Mouse (Mus musculus): ENCODE results near the gene Gm49510.
A peak's percentile ranks its signal among the peaks of the same experiment; 100 is the strongest.
"Not testable (repeated sequence)": the region's sequence is repeated elsewhere in the genome, so short reads cannot be mapped to it uniquely, and the experiment has no call there.

Gene Gm49510

GRCm38 (mm10) chr15:78877810-78878390 lies 21.6 kb upstream of the Gm49510 start:
- DNase-seq (ENCODE audit: low read depth, low spot score): no peak

GRCm38 (mm10) chr15:78878792-78879516 lies 20.5 kb upstream of the Gm49510 start:
- not testable (repeated sequence) for DNase-seq (ENCODE audit: low read depth, low spot score)

GRCm38 (mm10) chr15:78880432-78880831 lies 19.0 kb upstream of the Gm49510 start:
- no peak for DNase-seq (ENCODE audit: low read depth, low spot score)

GRCm38 (mm10) chr15:78881828-78882227 lies 17.6 kb upstream of the Gm49510 start:
- DNase-seq (ENCODE audit: low read depth, low spot score): no peak

GRCm38 (mm10) chr15:78889401-78889853 lies 10.0 kb upstream of the Gm49510 start:
- DNase-seq (ENCODE audit: low read depth, low spot score): no peak

- no peak for DNase-seq (ENCODE audit: low read depth, low spot score)
These were observed 7.0 kb upstream of the Gm49510 start for GRCm38 (mm10) chr15:78892440-78892839.

GRCm38 (mm10) chr15:78894726-78895125 lies 4.7 kb upstream of the Gm49510 start:
- DNase-seq (ENCODE audit: low read depth, low spot score): no peak

- no peak for DNase-seq (ENCODE audit: low read depth, low spot score)
These were observed 3.7 kb upstream of the Gm49510 start for GRCm38 (mm10) chr15:78895741-78896140.

GRCm38 (mm10) chr15:78896149-78896548 lies 3.3 kb upstream of the Gm49510 start:
- DNase-seq (ENCODE audit: low read depth, low spot score): no peak

- DNase-seq (ENCODE audit: low read depth, low spot score): no peak
These were observed 2.0 kb upstream of the Gm49510 start for GRCm38 (mm10) chr15:78897488-78897887.

- DNase-seq (ENCODE audit: low read depth, low spot score): no peak
These were observed 913 bp upstream of the Gm49510 start for GRCm38 (mm10) chr15:78898507-78899001.

GRCm38 (mm10) chr15:78899740-78900584 lies 495 bp downstream of the Gm49510 start, which contains the start of gene Sh3bp1:
Gene Sh3bp1, plus strand, starts transcription at chr15:78899768.
- peak; percentile 66 for DNase-seq (ENCODE audit: low read depth, low spot score)

GRCm38 (mm10) chr15:78900585-78901421 lies 1.3 kb downstream of the Gm49510 start:
- DNase-seq (ENCODE audit: low read depth, low spot score): no peak

- DNase-seq (ENCODE audit: low read depth, low spot score): no peak
These were observed 1.9 kb downstream of the Gm49510 start for GRCm38 (mm10) chr15:78901422-78901789.

- peak; percentile 89 for DNase-seq (ENCODE audit: low read depth, low spot score)
These were observed 3.8 kb downstream of the Gm49510 start for GRCm38 (mm10) chr15:78903243-78903642.

GRCm38 (mm10) chr15:78908399-78908798 lies 8.9 kb downstream of the Gm49510 start:
- no peak for DNase-seq (ENCODE audit: low read depth, low spot score)

GRCm38 (mm10) chr15:78908982-78909381 lies 9.5 kb downstream of the Gm49510 start:
- no peak for DNase-seq (ENCODE audit: low read depth, low spot score)

- DNase-seq (ENCODE audit: low read depth, low spot score): no peak
These were observed 12.6 kb downstream of the Gm49510 start for GRCm38 (mm10) chr15:78912040-78912439.

- peak; percentile 99 for DNase-seq (ENCODE audit: low read depth, low spot score)
These were observed 14.2 kb downstream of the Gm49510 start, which contains the start of gene Pdxp for GRCm38 (mm10) chr15:78913632-78914090. Gene Pdxp, plus strand, starts transcription at chr15:78913919.

GRCm38 (mm10) chr15:78914091-78914822 lies 14.8 kb downstream of the Gm49510 start:
- no peak for DNase-seq (ENCODE audit: low read depth, low spot score)

All from mesoderm, embryonic 11.5 days (tissue).